Comparison of ENCODE assay signal across 13 mouse cellular contexts in genomic region chr6:108217987-108218386, GRCm38 (mm10).
"Had no signal": no experiment of that assay in that cellular context is flagged by ENCODE, and none has a peak within 500 bp of the region (broad histone marks: within the 10 kb centered on the region; RNA-seq: fewer than 3 reads in every experiment).

No protein-coding gene starts in this region.

- H3K9ac ChIP-seq: liver, embryonic 15.5 days; neural tube, embryonic 12.5 days had no signal

- H3K27ac ChIP-seq: left cerebral cortex, adult 2 months; limb, embryonic 10.5 days; liver, embryonic 15.5 days; midbrain, embryonic 10.5 days; neural tube, embryonic 12.5 days had no signal

- H3K27me3 ChIP-seq: liver, embryonic 15.5 days; neural tube, embryonic 12.5 days had no signal

- H3K9me3 ChIP-seq: limb, embryonic 10.5 days; liver, embryonic 15.5 days; midbrain, embryonic 10.5 days; neural tube, embryonic 12.5 days had no signal

- H3K4me2 ChIP-seq: liver, embryonic 11.5 days; liver, embryonic 15.5 days; neural tube, embryonic 12.5 days had no signal

- ATAC-seq: lung, postnatal 0 days had no signal

- DNase-seq: lung, adult 2 months; lung, postnatal 4 days; midbrain, embryonic 14.5 days; spleen, adult 18-20 months; thymus, adult 18-20 months; thymus, postnatal 14 days had no signal

- H3K36me3 ChIP-seq: liver, embryonic 15.5 days; neural tube, embryonic 12.5 days had no signal

- H3K4me3 ChIP-seq: left cerebral cortex, adult 2 months; limb, embryonic 10.5 days; liver, embryonic 15.5 days; midbrain, embryonic 10.5 days; neural tube, embryonic 12.5 days had no signal
